Mouse (Mus musculus) left cerebral cortex, postnatal 10 days (tissue): Measurements from ENCODE around the gene Madcam1. TPM values are rescaled to one million over a fixed set of nuclear protein-coding genes. Genes with fewer than 3 reads are reported as not detected.

ENCODE experiments used
- DNase-seq, 2 experiments: peaks; one replicate each; pipeline ENCODE4 v3.0.0; 2021 to 2022; ENCODE audit warnings: low spot score in 2 of 2, mixed read lengths in 1 of 2; ENCODE audit errors: extremely low spot score in 1 of 2
- intact Hi-C: fragments of 180-260 bp; cut with DNase I; formaldehyde crosslinking; loops from one replicate; pipeline ENCODE4 v1.15.1; 2025
- total RNA-seq, 2 experiments: library from RNA; stranded (reverse); gene quantifications; 2 replicates each; pipeline ENCODE4 v1.2.3; 2021

The Madcam1 gene
- total RNA-seq, 2 experiments from 2014 or later: 0.47 to 0.49 TPM

- intact Hi-C loops: no loop called here
- no peak for DNase-seq
Measured at GRCm38 (mm10) chr10:79703541-79703940, 39.2 kb downstream of the Madcam1 start.

- peak; percentile 98 to 100 for DNase-seq
- intact Hi-C loops: no loop called here
Measured at GRCm38 (mm10) chr10:79704065-79704969, 40.0 kb downstream of the Madcam1 start, which contains the start of gene Bsg. Gene Bsg (plus strand): TSS chr10:79704491.

GRCm38 (mm10) chr10:79704970-79705360 lies 40.6 kb downstream of the Madcam1 start:
- intact Hi-C loops: no loop called here
- peak in 1 of 2 experiments; percentile 32 for DNase-seq

GRCm38 (mm10) chr10:79705951-79706350 lies 41.6 kb downstream of the Madcam1 start:
- peak in 1 of 2 experiments; percentile 18 for DNase-seq
- intact Hi-C loops: no loop called here

GRCm38 (mm10) chr10:79706406-79707094 lies 42.2 kb downstream of the Madcam1 start:
- DNase-seq: peak in 1 of 2 experiments; percentile 50
- intact Hi-C loops: no loop called here

- intact Hi-C loops: no loop called here
- peak in 1 of 2 experiments; percentile 51 for DNase-seq
Measured at GRCm38 (mm10) chr10:79707162-79707561, 42.8 kb downstream of the Madcam1 start.

GRCm38 (mm10) chr10:79707759-79708158 lies 43.4 kb downstream of the Madcam1 start:
- intact Hi-C loops: no loop called here
- DNase-seq: peak in 1 of 2 experiments; percentile 42

GRCm38 (mm10) chr10:79708668-79709067 lies 44.3 kb downstream of the Madcam1 start:
- intact Hi-C loops: no loop called here
- DNase-seq: no peak

- intact Hi-C loops: no loop called here
- no peak for DNase-seq
Measured at GRCm38 (mm10) chr10:79709307-79709706, 44.9 kb downstream of the Madcam1 start.

- intact Hi-C loops: no loop called here
- DNase-seq: no peak
Measured at GRCm38 (mm10) chr10:79712029-79712428, 47.7 kb downstream of the Madcam1 start.

- DNase-seq: peak; percentile 58 to 90
- intact Hi-C loops: no loop called here
Measured at GRCm38 (mm10) chr10:79712499-79713126, 48.3 kb downstream of the Madcam1 start.

- intact Hi-C loops: no loop called here
- DNase-seq: peak in 1 of 2 experiments; percentile 34
Measured at GRCm38 (mm10) chr10:79713163-79713562, 48.8 kb downstream of the Madcam1 start.

- intact Hi-C loops: no loop called here
- DNase-seq: peak in 1 of 2 experiments; percentile 81
Measured at GRCm38 (mm10) chr10:79714996-79715395, 50.6 kb downstream of the Madcam1 start.

- DNase-seq: peak in 1 of 2 experiments; percentile 72
- intact Hi-C loops: no loop called here
Measured at GRCm38 (mm10) chr10:79716254-79716987, 52.1 kb downstream of the Madcam1 start, which contains the start of gene Hcn2. Gene Hcn2 (plus strand): TSS chr10:79716634.

GRCm38 (mm10) chr10:79716988-79717355 lies 52.6 kb downstream of the Madcam1 start:
- intact Hi-C loops: no loop called here
- DNase-seq: peak in 1 of 2 experiments; percentile 81

GRCm38 (mm10) chr10:79717640-79718357 lies 53.4 kb downstream of the Madcam1 start:
- DNase-seq: peak in 1 of 2 experiments; percentile 71
- intact Hi-C loops: no loop called here
